Mouse (Mus musculus) embryonic facial prominence, embryonic 11.5 days (tissue): Measurements from ENCODE around the gene Gmpr. TPM values are rescaled to one million over a fixed set of nuclear protein-coding genes. Genes with fewer than 3 reads are reported as not detected.

Source experiments
- ATAC-seq: fragments of 200-750 bp; cut with Nextera tagmentation; replicated peaks from 2 replicates; pipeline ENCODE4 v1.8.0; 2017; ENCODE audit warnings: low read depth; ENCODE audit not compliant: insufficient number of reproducible peaks, low FRiP score, low TSS enrichment
- DNase-seq: peaks from one replicate; pipeline ENCODE4 v3.0.0-alpha.2; 2015; ENCODE audit warnings: low spot score
- H3K27ac ChIP-seq: fragments of 300-500 bp; sonication (generic); replicated peaks from 2 replicates; pipeline ENCODE4 v1.5.1; 2014; ENCODE audit warnings: mild to moderate bottlenecking, low read depth, low read length, control low read depth
- H3K27me3 ChIP-seq: fragments of 300-500 bp; sonication (generic); 2 replicates; pipeline ENCODE4 v1.6.1; 2014; ENCODE audit warnings: mild to moderate bottlenecking, low read length, moderate library complexity, mixed read lengths; ENCODE audit not compliant: control insufficient read depth, insufficient read depth
- H3K36me3 ChIP-seq: fragments of 300-500 bp; sonication (generic); replicated peaks from 2 replicates; pipeline ENCODE4 v1.6.1; 2014; ENCODE audit warnings: low read depth, mild to moderate bottlenecking, low read length, moderate library complexity, mixed read lengths; ENCODE audit not compliant: control insufficient read depth, insufficient read depth
- H3K4me1 ChIP-seq: fragments of 300-500 bp; sonication (generic); 2 replicates; pipeline ENCODE4 v1.6.1; 2014; ENCODE audit warnings: low read length, mixed read lengths; ENCODE audit not compliant: control insufficient read depth, insufficient read depth
- H3K4me2 ChIP-seq: fragments of 300-500 bp; sonication (generic); 2 replicates; pipeline ENCODE4 v1.6.1; 2014; ENCODE audit warnings: low read depth, mild to moderate bottlenecking, control low read depth, low read length, moderate library complexity
- H3K4me3 ChIP-seq: fragments of 300-500 bp; sonication (generic); 2 replicates; pipeline ENCODE4 v1.5.1; 2014; ENCODE audit warnings: low read depth, low read length, control low read depth
- H3K9ac ChIP-seq: fragments of 300-500 bp; sonication (generic); replicated peaks from 2 replicates; pipeline ENCODE4 v1.6.1; 2014; ENCODE audit warnings: mild to moderate bottlenecking, control low read depth, low read length
- H3K9me3 ChIP-seq: fragments of 300-500 bp; sonication (generic); replicated peaks from 2 replicates; pipeline ENCODE4 v1.6.1; 2016; ENCODE audit warnings: mild to moderate bottlenecking, low read length, inconsistent platforms, mixed read lengths; ENCODE audit not compliant: control insufficient read depth
- WGBS: fragments of 180-500 bp; shearing (Covaris S2); extraction: QIAGEN DNeasy Blood & Tissue Kit; methylation state at CpG from one replicate; pipeline ENCODE4 v1.1.7; 2014; 5-methylcytosine and 5-hydroxymethylcytosine counted together
- polyA plus RNA-seq: library from polyadenylated mRNA; unstranded; fragments of >200 nt; fragmentation: Nextera tagmentation; extraction: Ambion mirVana; gene quantifications from 2 replicates; pipeline ENCODE4 v1.2.1, GENCODE M21; 2014

Gmpr gene
- polyA plus RNA-seq: 21.9 and 23.0 TPM in 2 replicates

- peak; percentile 79 for ATAC-seq
- no peak within 1 kb of the TSS for H3K27ac ChIP-seq
- peak within 1 kb of the TSS; percentile 50 for H3K4me3 ChIP-seq
- H3K4me2 ChIP-seq: peak within 1 kb of the TSS; percentile 73
- peak; percentile 81 for DNase-seq
- H3K27me3 ChIP-seq: 0 out of 2 replicates have a peak, but pooled peaks cover 2% of the 10 kb centered on the region
- H3K9me3 ChIP-seq: no peaks in the 10 kb centered on the region
- under 1% methylated on average over 62 of the region's 63 CpGs for WGBS
- peak within 1 kb of the TSS; percentile 58 for H3K9ac ChIP-seq
- H3K36me3 ChIP-seq: no peaks in the 10 kb centered on the region
- no peaks in the 10 kb centered on the region; the same call in 1 of the 2 replicates for H3K4me1 ChIP-seq
These were observed at the start of gene Gmpr for GRCm38 (mm10) chr13:45507274-45508229. Gene Gmpr, plus strand, starts transcription at chr13:45507444.

DNA sequence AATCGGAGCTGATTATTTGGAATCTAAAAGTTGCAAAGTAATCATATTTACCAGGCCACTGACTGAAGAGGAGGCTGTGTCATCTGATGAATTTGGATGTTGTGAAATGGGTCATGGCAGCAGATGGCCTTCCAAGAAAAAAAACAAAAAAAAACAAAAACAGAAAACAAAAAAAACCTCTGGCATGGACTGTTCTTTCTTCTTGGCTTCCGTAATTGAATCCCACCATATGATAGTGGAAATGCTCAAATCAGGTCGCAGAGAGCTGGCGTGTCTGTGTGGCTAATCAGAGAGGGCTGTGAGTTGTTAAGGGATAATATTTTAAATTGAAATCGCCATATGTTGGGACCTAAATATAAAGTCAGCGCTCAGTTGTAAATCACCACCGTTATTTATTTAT is 49.8 kb upstream of the Gmpr start:
- Histone ChIP-seq H3K4me1 (peaks cover 7% of the 10 kb centered on the region; the same call in 1 of the 2 replicates), H3K9ac (no peak overlapping the region), H3K4me3 (no peak overlapping the region), H3K4me2 (no peak overlapping the region), H3K27me3 (no peaks in the 10 kb centered on the region), H3K27ac (no peak overlapping the region), H3K9me3 (no peaks in the 10 kb centered on the region), H3K36me3 (no peaks in the 10 kb centered on the region)
- WGBS: 58% methylated on average over 7 of the region's 7 CpGs
- ATAC-seq (no peak), DNase-seq (no peak)

DNA sequence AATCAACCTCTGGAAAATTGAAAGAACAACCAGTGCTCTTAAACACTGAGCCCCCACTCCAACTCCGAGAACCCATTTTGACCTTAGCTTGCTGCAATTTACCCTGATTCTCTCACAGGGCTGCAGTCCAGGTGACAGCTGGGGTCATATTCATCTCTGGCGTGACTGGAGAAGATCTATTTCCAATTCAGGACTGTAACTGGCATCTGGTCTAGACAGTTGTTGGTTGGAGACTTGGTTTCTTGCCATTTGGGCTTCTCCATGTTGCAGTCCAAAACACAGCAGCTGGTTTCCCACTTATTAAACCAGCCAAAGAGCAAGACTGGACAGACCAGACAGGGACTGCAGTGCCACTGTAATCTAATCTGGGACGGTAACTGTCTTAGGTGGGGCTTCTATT is 47.1 kb upstream of the Gmpr start:
- ATAC-seq: no peak
- Histone ChIP-seq H3K9ac (no peak overlapping the region), H3K9me3 (no peaks in the 10 kb centered on the region), H3K4me3 (no peak overlapping the region), H3K27me3 (no peaks in the 10 kb centered on the region), H3K36me3 (no peaks in the 10 kb centered on the region), H3K4me1 (peaks cover 5% of the 10 kb centered on the region; the same call in 1 of the 2 replicates), H3K4me2 (no peak overlapping the region), H3K27ac (no peak overlapping the region)
- DNase-seq: no peak
- 86% methylated on average over 3 of the region's 3 CpGs for WGBS

- H3K4me2 ChIP-seq: no peak overlapping the region
- ATAC-seq (no peak), DNase-seq (no peak)
- H3K9ac ChIP-seq: no peak overlapping the region
- no peaks in the 10 kb centered on the region for H3K4me1 ChIP-seq
- no peak overlapping the region for H3K27ac ChIP-seq
- H3K9me3 ChIP-seq: no peaks in the 10 kb centered on the region
- no peaks in the 10 kb centered on the region for H3K36me3 ChIP-seq
- 83% methylated on average over 14 of the region's 14 CpGs for WGBS
- H3K27me3 ChIP-seq: no peaks in the 10 kb centered on the region
- H3K4me3 ChIP-seq: no peak overlapping the region
These were observed 45.8 kb upstream of the Gmpr start for GRCm38 (mm10) chr13:45461370-45461958.

DNA sequence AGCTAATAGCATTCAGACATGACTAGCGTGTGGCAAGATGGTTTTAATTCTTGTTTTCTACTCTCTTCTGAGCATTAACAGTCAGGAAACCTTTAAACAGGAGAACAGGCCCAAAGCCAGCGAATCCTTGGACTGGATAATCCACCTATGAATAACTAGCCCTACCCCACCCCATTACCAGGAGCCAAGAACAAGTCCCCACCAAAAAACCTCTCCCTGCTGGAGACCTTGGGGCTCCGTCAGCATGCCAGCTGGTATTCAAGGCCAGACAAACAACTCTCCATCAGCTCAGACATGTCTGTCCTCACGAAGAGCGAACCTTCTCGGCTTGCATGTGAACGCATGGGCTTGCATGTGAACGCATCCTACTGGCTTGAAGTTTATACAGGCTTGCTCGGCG is 41.6 kb upstream of the Gmpr start:
- Histone ChIP-seq H3K36me3 (no peaks in the 10 kb centered on the region), H3K4me2 (no peak overlapping the region), H3K4me1 (0 out of 2 replicates have a peak, but pooled peaks cover 2% of the 10 kb centered on the region), H3K27me3 (no peaks in the 10 kb centered on the region), H3K4me3 (no peak overlapping the region), H3K9ac (no peak overlapping the region), H3K27ac (no peak overlapping the region), H3K9me3 (no peaks in the 10 kb centered on the region)
- DNase-seq (no peak), ATAC-seq (no peak)
- 80% methylated on average over 10 of the region's 10 CpGs for WGBS

- no peak for ATAC-seq
- H3K9ac ChIP-seq: no peak overlapping the region
- H3K36me3 ChIP-seq: no peaks in the 10 kb centered on the region
- no peaks in the 10 kb centered on the region for H3K27me3 ChIP-seq
- 58% methylated on average over 10 of the region's 10 CpGs for WGBS
- no peak overlapping the region for H3K4me3 ChIP-seq
- no peak overlapping the region for H3K27ac ChIP-seq
- 0 out of 2 replicates have a peak, but pooled peaks cover 2% of the 10 kb centered on the region for H3K4me1 ChIP-seq
- H3K9me3 ChIP-seq: no peaks in the 10 kb centered on the region
- no peak overlapping the region for H3K4me2 ChIP-seq
- DNase-seq: no peak
These were observed 41.2 kb upstream of the Gmpr start for GRCm38 (mm10) chr13:45466031-45466519.

- H3K4me1 ChIP-seq: 0 out of 2 replicates have a peak, but pooled peaks cover 2% of the 10 kb centered on the region
- no peaks in the 10 kb centered on the region for H3K27me3 ChIP-seq
- WGBS: 56% methylated on average over 5 of the region's 5 CpGs
These were observed 38.5 kb upstream of the Gmpr start for GRCm38 (mm10) chr13:45468751-45469150.

More at GRCm38 (mm10) chr13:45468751-45469150, 38.5 kb upstream of the Gmpr start:
- Histone ChIP-seq H3K9me3 (no peaks in the 10 kb centered on the region), H3K4me2 (no peak overlapping the region), H3K27ac (no peak overlapping the region), H3K36me3 (no peaks in the 10 kb centered on the region), H3K9ac (no peak overlapping the region), H3K4me3 (no peak overlapping the region)
- ATAC-seq (no peak), DNase-seq (no peak)
